Mouse (Mus musculus) erythroblast, adult 5-6 weeks (primary cell): Measurements from ENCODE around the gene Samd4. TPM values are rescaled to one million over a fixed set of nuclear protein-coding genes. Genes with fewer than 3 reads are reported as not detected.

Experiments used
- ATAC-seq: replicated peaks from 2 replicates; pipeline ENCODE4 v1.8.0; 2016; ENCODE audit warnings: moderate number of reproducible peaks, mild to moderate bottlenecking, moderate TSS enrichment, inconsistent platforms; ENCODE audit not compliant: poor library complexity, low FRiP score, severe bottlenecking
- total RNA-seq, 2 experiments: library from RNA; stranded (forward) in 1 of 2; stranded (reverse) in 1 of 2; fragments of 150-400 nt in 1 of 2; fragments of 200-764, 138-1000 nt in 1 of 2; gene quantifications; 2 replicates each; pipeline versions ENCODE4 v1.2.3 to v1.2.4; 2015 to 2017; ENCODE audit warnings: low replicate concordance in 2 of 2

The Samd4 gene
- total RNA-seq, 2 experiments from 2014 or later = 7.5 to 11.5 TPM

DNA sequence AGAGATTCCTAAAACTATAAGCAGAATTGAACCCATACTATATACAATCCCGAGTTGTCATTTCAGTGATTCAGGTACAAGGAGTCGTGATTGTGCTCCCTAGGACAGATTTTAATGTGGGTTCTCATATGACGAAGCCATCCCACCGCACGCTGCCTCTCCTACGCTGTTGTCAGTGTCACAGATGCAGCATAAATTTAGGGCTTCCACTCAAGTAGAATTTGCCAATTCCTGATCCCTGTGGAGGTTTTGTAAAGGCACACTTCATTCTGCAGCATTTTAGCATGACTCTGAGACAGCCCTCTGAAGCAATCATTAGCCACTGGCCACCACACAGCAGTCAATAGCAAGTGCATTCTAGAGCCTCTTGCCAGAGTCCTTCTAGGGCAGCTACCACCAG is 166.4 kb downstream of the Samd4 start:
- ATAC-seq = no peak

GRCm38 (mm10) chr14:47051743-47052610 is 169.3 kb downstream of the Samd4 start:
- ATAC-seq = no peak

DNA sequence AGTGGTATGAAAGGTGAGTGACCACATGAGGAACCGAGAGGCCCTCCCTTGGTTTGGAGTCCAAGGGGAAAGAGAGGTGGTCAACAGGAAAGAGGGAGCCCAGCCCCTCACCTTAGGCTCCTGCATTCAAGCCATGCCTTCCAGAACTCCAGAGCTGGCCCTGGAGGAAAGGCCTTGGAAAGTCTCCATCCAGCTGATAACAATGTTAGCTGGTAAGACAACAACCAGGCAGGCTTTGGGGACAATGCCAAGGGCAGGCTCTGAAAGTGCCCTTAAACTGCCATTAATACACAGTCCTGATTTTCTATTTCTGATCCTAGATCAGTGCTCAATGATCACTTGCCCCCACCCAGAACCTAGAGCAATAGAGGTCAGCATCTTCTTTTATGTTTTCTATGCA is 170.4 kb downstream of the Samd4 start:
- no peak for ATAC-seq

DNA sequence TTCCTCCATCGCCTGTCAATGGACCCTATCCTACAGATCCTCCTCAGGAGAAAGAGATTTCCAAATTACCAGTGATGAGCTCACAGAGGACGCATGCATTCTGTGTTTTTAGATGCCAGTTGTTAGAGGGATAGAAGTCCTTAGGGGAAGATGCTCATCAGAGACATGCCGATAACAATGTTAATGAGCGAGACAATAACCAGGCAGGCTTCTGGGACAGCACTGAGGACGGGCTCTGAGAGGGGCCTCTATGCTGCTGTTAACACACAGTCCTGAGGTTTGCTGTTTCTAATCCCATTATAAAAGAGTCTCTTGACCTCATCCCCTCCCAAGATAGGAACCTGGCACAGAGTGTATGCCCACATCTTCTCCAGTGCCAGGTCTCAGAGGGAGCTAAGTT is 171.2 kb downstream of the Samd4 start:
- ATAC-seq = no peak

DNA sequence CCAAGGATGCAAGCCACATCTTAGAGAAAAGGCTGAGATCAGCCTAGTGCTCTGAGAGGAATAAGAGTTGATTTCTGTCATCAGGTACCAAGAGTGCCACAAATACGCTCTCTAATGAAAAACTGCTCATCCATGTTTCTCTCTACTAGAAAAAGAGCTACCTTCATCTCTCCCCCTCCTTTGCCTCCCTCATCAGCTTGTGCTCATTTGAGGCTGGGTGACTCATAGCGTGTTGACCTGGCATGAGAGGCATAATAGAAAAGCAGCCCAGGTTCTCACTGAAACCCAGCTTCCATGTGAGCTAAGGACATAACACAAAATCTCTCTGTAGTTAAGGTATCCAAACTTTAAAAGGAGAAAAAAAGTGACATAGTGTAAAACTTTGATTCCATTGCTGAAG is 176.3 kb downstream of the Samd4 start:
- no peak for ATAC-seq

GRCm38 (mm10) chr14:47065067-47065466 is 182.4 kb downstream of the Samd4 start:
- no peak for ATAC-seq

- no peak for ATAC-seq
Measured at GRCm38 (mm10) chr14:47066901-47067300, 184.2 kb downstream of the Samd4 start.

DNA sequence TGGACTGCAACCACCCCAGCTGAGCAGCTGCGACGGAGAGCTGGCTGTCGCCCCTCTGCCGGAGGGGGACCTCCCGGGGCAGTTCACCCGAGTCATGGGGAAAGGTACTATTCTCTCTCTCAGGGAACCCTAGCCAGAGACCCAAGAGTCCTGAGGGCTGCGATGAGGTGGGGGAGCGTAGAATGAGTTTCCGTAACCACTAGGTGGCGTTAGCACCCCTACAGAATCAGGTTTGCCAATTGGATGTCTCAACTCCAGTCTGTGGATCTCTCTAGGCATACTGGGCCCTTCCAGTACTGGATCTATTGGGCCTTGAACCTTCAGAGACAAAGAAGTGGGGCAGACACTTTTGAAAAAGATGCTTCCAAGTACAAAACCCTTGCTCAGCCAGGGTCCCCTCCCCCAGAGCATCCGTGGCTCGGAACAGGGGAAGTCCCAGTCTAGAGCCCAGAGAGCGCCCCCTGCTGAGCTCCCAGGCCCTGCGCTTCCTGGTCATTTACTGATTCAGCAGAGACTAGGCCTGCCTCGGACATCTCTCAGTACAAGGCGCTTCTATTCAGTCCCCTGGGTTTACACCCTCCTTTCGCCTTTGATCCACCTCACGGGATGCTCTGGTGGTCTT is 191.5 kb downstream of the Samd4 start:
- ATAC-seq = 0 out of 2 replicates have a peak, but pooled peaks have one; percentile 45

DNA sequence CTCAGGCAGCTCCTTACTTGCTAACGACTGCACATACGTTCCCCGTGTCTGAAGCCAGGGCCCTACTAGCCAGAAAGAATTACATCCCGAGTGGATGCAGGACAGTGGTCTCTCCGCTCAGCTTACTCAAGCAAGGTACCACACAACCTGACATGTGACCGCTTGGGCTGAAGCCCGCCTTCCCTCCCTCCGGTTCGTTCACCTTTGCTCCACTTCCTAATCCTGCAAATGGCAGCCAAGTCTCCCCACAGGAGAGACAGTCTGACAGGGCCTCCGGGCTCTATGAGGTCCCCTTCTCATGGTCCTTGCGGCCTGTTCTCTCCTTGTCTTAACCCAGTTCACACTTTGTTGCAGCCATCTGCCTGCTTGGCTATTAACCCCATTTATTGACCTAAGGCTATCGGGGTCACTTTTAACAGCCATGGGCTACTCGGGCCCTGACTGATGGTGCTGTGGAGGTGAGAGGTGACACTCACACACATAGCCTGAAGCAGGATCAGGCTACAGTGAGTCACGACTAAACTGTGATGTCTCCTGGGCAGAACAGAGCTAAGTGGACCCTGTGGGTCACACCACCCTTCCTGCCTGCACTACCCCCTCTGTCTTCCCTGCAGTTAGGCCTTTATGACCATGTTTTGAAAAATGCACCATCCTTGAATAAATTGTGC is 192.5 kb downstream of the Samd4 start:
- ATAC-seq = no peak

- no peak for ATAC-seq
Measured at GRCm38 (mm10) chr14:47075856-47076255, 193.2 kb downstream of the Samd4 start.

GRCm38 (mm10) chr14:47076956-47077575 is 194.4 kb downstream of the Samd4 start:
- ATAC-seq = no peak

DNA sequence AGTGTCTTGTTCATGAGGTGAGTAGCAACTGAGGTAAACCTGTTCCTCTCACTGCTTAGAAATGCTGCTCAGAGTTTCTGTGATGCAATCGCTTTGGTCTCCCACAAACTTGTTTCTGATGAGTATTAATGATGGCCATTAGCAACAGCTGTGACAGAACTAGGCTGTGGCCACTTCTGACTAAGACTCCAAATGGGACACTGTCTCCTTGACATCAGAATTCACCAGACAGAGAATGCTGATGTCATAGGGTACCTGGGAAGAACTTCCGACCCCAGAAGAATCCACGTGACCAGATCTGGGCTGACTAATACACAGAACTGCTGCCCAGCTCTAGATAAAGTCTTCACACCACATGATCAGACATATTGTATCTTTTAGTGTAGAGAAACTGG is 194.9 kb downstream of the Samd4 start:
- ATAC-seq = no peak

DNA sequence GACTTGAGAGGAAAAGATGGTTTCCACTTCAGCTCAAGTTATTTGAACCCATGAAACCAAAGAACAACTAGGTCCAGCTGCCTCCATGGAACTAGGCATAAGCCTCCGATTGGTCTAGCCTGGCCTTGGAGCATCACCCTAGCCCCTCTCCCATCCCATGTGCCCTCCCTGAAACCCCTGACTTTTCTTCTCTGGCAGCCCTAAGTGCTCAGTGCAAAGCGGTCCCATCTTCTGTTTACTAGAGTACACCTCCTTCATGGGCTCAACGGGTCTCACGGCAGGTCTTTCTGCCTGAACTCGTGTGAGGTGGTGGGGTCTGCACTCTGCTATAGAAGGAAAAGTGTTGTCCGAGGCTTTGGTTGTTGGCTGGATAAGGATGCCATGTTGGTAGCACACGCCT is 197.3 kb downstream of the Samd4 start:
- ATAC-seq = no peak

DNA sequence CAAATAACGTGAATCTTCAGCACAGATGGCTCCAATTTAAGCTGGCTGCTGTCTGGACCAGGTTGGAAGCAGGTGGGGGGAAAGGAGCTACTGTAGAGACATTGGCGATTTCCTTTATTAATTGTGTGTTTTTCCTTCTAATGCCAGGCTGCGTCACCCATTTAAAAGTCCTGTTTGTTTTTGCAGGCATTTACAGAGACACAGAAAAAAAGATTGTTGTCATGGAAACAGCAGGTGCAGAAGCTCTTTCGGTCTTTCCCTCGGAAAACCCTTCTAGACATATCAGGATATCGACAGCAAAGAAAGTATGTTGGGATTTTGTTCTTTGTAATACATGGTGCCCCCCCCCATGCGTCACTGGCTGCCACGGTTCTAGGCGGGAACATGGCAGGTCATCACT is 200.7 kb downstream of the Samd4 start:
- no peak for ATAC-seq

GRCm38 (mm10) chr14:47083838-47084237 is 201.2 kb downstream of the Samd4 start:
- no peak for ATAC-seq

- no peak for ATAC-seq
Measured at GRCm38 (mm10) chr14:47084686-47085085, 202.0 kb downstream of the Samd4 start.

GRCm38 (mm10) chr14:47086123-47086522 is 203.5 kb downstream of the Samd4 start:
- no peak for ATAC-seq

- peak; percentile 59 for ATAC-seq
Measured at GRCm38 (mm10) chr14:47086743-47087142, 204.1 kb downstream of the Samd4 start.

DNA sequence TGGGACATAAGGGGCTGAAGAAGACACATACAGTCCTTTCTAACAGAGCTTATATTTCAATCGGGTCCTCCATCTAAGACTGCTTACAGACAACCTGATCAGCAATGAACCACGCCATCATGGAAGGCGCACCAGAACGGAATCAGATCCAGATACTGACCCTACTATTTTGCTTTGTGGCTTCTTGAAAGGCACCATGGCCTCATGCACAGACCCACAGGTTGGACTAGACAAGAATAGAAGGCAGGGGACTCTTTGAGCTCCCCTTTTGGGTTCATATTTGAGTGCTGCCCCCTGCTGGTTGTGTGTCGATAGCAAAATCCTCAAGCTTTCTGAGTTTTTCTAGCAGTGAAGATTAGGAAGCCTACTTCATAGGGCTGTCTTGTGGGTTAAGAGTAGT is 204.5 kb downstream of the Samd4 start:
- peak; percentile 56 for ATAC-seq

GRCm38 (mm10) chr14:47087669-47088250 is 205.1 kb downstream of the Samd4 start:
- ATAC-seq = peak; percentile 51
